12 mouse cellular contexts compared by ENCODE assay signal in the genomic region with DNA sequence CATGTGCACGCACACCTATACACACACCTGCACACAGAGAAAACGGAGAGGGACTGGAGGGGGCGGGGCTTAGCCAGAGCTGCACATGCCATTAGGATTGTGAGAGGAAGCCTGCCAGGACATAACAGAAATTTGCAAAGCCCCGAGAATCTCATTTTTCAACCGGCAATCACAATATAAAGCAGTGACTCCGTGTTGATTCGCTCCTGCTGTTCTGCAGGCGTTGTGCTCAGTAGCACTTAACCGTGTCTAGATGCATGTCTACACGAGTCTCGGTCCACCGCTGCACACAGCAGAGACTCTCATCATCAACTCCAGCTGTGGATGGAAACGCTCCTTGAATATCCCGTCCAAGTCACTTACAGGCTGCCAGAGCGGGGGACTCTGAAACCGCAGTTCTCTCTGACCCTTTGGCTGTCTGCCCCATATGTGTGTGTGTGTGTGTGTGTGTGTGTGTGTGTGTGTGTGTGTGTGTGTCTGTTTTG.
DNase-seq lines count a peak whose midpoint lies in the region; ATAC-seq and TF ChIP-seq lines count a peak whose summit lies in the region.
"Had no signal": no experiment of that assay in that cellular context is flagged by ENCODE, and none has a peak within 500 bp of the region (broad histone marks: within the 10 kb centered on the region; RNA-seq: fewer than 3 reads in every experiment).

No protein-coding gene starts in this region.

- DNase-seq in heart, adult 11 months = peak; percentile 96
- DNase-seq in embryonic facial prominence, embryonic 11.5 days (ENCODE audit: low spot score) = peak; percentile 76
- peak; percentile 63 for DNase-seq in heart, postnatal 0 days (ENCODE audit: low spot score)
- no peak for DNase-seq in right cerebral cortex, postnatal 36 days (ENCODE audit: low spot score in 2 of 2)
- no peak for DNase-seq in cerebellum, postnatal 10 days
- no peak for DNase-seq in B cell, adult 2 months
- DNase-seq: adrenal gland, adult 8-10 months; thymus, postnatal 36 days had no signal

- TF ChIP-seq EP300 in heart, postnatal 0 days (IDR thresholded peaks at IDR 0.05; ENCODE audit: low read depth) = no peak

- no peaks in the 10 kb centered on the region for H3K9me3 ChIP-seq in heart, embryonic 11.5 days (replicated peaks; ENCODE audit: control insufficient read depth, low read length)
- H3K9me3 ChIP-seq in embryonic facial prominence, embryonic 11.5 days (replicated peaks; ENCODE audit: control insufficient read depth, low read length) = no peaks in the 10 kb centered on the region
- H3K9me3 ChIP-seq in heart, postnatal 0 days (replicated peaks; ENCODE audit: control insufficient read depth, low read length) = no peaks in the 10 kb centered on the region
- no peaks in the 10 kb centered on the region for H3K9me3 ChIP-seq in limb, embryonic 13.5 days
- H3K9me3 ChIP-seq: neural tube, embryonic 15.5 days had no signal

- H3K27ac ChIP-seq in heart, embryonic 11.5 days (ENCODE audit: low read depth, low read length) = no peak overlapping the region
- H3K27ac ChIP-seq in embryonic facial prominence, embryonic 11.5 days (replicated peaks; ENCODE audit: low read depth, low read length) = peak overlapping the region; percentile 63
- H3K27ac ChIP-seq in heart, postnatal 0 days (ENCODE audit: low read depth) = no peak overlapping the region
- H3K27ac ChIP-seq in limb, embryonic 13.5 days = peak overlapping the region; percentile 86
- H3K27ac ChIP-seq: macrophage had no signal

- H3K27me3 ChIP-seq in heart, embryonic 11.5 days (ENCODE audit: control insufficient read depth, insufficient read depth, low read length) = no peaks in the 10 kb centered on the region
- no peaks in the 10 kb centered on the region for H3K27me3 ChIP-seq in embryonic facial prominence, embryonic 11.5 days (ENCODE audit: control insufficient read depth, insufficient read depth, low read length)
- H3K27me3 ChIP-seq in heart, postnatal 0 days (ENCODE audit: control insufficient read depth, insufficient read depth, low read length) = no peaks in the 10 kb centered on the region
- no peaks in the 10 kb centered on the region for H3K27me3 ChIP-seq in limb, embryonic 13.5 days
- H3K27me3 ChIP-seq: neural tube, embryonic 15.5 days had no signal

- no peak overlapping the region for H3K9ac ChIP-seq in heart, embryonic 11.5 days (ENCODE audit: low read depth, low read length)
- no peak overlapping the region for H3K9ac ChIP-seq in embryonic facial prominence, embryonic 11.5 days (replicated peaks; ENCODE audit: low read length)
- H3K9ac ChIP-seq in heart, postnatal 0 days (replicated peaks; ENCODE audit: low read depth, low read length) = no peak overlapping the region
- H3K9ac ChIP-seq in limb, embryonic 13.5 days = no peak overlapping the region
- H3K9ac ChIP-seq: neural tube, embryonic 15.5 days had no signal

- H3K4me1 ChIP-seq in heart, embryonic 11.5 days (ENCODE audit: control insufficient read depth, insufficient read depth, low read length) = peaks cover 23% of the 10 kb centered on the region
- peaks cover 13% of the 10 kb centered on the region for H3K4me1 ChIP-seq in embryonic facial prominence, embryonic 11.5 days (ENCODE audit: control insufficient read depth, insufficient read depth, low read length)
- 0 out of 2 replicates have a peak, but pooled peaks cover 14% of the 10 kb centered on the region for H3K4me1 ChIP-seq in heart, postnatal 0 days (ENCODE audit: control insufficient read depth, insufficient read depth)
- peaks cover 62% of the 10 kb centered on the region for H3K4me1 ChIP-seq in limb, embryonic 13.5 days

- 78% methylated on average over 16 of the region's 16 CpGs for WGBS in heart, embryonic 11.5 days (ENCODE audit: insufficient replicate concordance)
- WGBS in embryonic facial prominence, embryonic 11.5 days = 45% methylated on average over 16 of the region's 16 CpGs
- 54% methylated on average over 16 of the region's 16 CpGs for WGBS in heart, postnatal 0 days
- WGBS in limb, embryonic 13.5 days = 25% methylated on average over 16 of the region's 16 CpGs

- no peak overlapping the region for H3K4me3 ChIP-seq in heart, embryonic 11.5 days (ENCODE audit: low read depth, low read length)
- H3K4me3 ChIP-seq in embryonic facial prominence, embryonic 11.5 days (ENCODE audit: low read depth, low read length) = no peak overlapping the region
- no peak overlapping the region for H3K4me3 ChIP-seq in heart, postnatal 0 days (ENCODE audit: low read depth, low read length)
- H3K4me3 ChIP-seq in limb, embryonic 13.5 days = no peak overlapping the region
- H3K4me3 ChIP-seq: neural tube, embryonic 15.5 days had no signal

- ATAC-seq in heart, embryonic 11.5 days (replicated peaks; ENCODE audit: insufficient number of reproducible peaks, low FRiP score, low TSS enrichment) = no peak
- peak; percentile 20; the same call in 1 of the 2 replicates for ATAC-seq in embryonic facial prominence, embryonic 11.5 days (replicated peaks; ENCODE audit: insufficient number of reproducible peaks, low FRiP score, low TSS enrichment, low read depth)
- peak; percentile 42 for ATAC-seq in heart, postnatal 0 days (ENCODE audit: insufficient read depth, low read depth)
- ATAC-seq in limb, embryonic 13.5 days (ENCODE audit: low FRiP score, low read depth) = peak; percentile 86

- no peak overlapping the region for H3K4me2 ChIP-seq in heart, embryonic 11.5 days
- no peak overlapping the region for H3K4me2 ChIP-seq in embryonic facial prominence, embryonic 11.5 days (ENCODE audit: low read depth, low read length)
- no peak overlapping the region for H3K4me2 ChIP-seq in heart, postnatal 0 days (ENCODE audit: low read depth, low read length)
- peak overlapping the region; percentile 36 for H3K4me2 ChIP-seq in limb, embryonic 13.5 days (replicated peaks)
- H3K4me2 ChIP-seq: neural tube, embryonic 15.5 days had no signal

- H3K36me3 ChIP-seq in heart, embryonic 11.5 days (ENCODE audit: control insufficient read depth, insufficient read depth, low read length) = no peaks in the 10 kb centered on the region
- no peaks in the 10 kb centered on the region for H3K36me3 ChIP-seq in embryonic facial prominence, embryonic 11.5 days (replicated peaks; ENCODE audit: control insufficient read depth, insufficient read depth, low read depth, low read length)
- H3K36me3 ChIP-seq in heart, postnatal 0 days (replicated peaks; ENCODE audit: control insufficient read depth, insufficient read depth, low read length) = no peaks in the 10 kb centered on the region
- H3K36me3 ChIP-seq in limb, embryonic 13.5 days = no peaks in the 10 kb centered on the region
- H3K36me3 ChIP-seq: neural tube, embryonic 15.5 days had no signal

- no peak for TF ChIP-seq CTCF in heart, postnatal 0 days (IDR thresholded peaks at IDR 0.05; ENCODE audit: low read depth)

Comparison
In these comparisons a context has a peak if more than half of its experiments do, and no peak if none do; other contexts are left out.
1. DNase-seq: peak in heart, adult 11 months (single experiment), embryonic facial prominence, embryonic 11.5 days (single experiment) and heart, postnatal 0 days (single experiment); none in right cerebral cortex, postnatal 36 days (0 of 2), cerebellum, postnatal 10 days (0 of 2) and B cell, adult 2 months (0 of 2).
2. H3K27ac ChIP-seq: peak in embryonic facial prominence, embryonic 11.5 days (single experiment) and limb, embryonic 13.5 days (single experiment); none in heart, embryonic 11.5 days (single experiment) and heart, postnatal 0 days (single experiment).